Mouse (Mus musculus): ENCODE measurements around the gene Egfem1.

GRCm38 (mm10) chr3:29544056-29544455, 462.2 kb downstream of the Egfem1 start:
- TF ChIP-seq CTCF (IDR thresholded peaks at IDR 0.05; ENCODE audit: control insufficient read depth, insufficient read depth, low read length) (no peak), POLR2A (IDR thresholded peaks at IDR 0.05; ENCODE audit: borderline replicate concordance, control insufficient read depth, low read depth, low read length) (no peak)
